Mouse (Mus musculus): ENCODE results near the gene Ptrh1.

GRCm38 (mm10) chr2:32769327-32770085 is 6.1 kb upstream of the Ptrh1 start:
- TF ChIP-seq ZNF384 (IDR thresholded peaks at IDR 0.05; ENCODE audit: low read depth, low read length), result no peak
- TF ChIP-seq CHD2 (IDR thresholded peaks at IDR 0.05; ENCODE audit: low read depth, low read length), result no peak
